Mouse (Mus musculus) small intestine, adult 2 months (tissue): ENCODE data around the gene Ppfibp1. TPM values are rescaled to one million over a fixed set of nuclear protein-coding genes. Genes with fewer than 3 reads are reported as not detected.

Experiments
- H3K27ac ChIP-seq: fragments of 200-500 bp; 2 replicates; pipeline ENCODE4 v1.5.1; 2012; ENCODE audit warnings: low read depth, low read length, control low read depth, inconsistent platforms; ENCODE audit not compliant: insufficient read depth
- H3K27me3 ChIP-seq: fragments of 200-500 bp; 2 replicates; pipeline ENCODE4 v1.6.1; 2012; ENCODE audit warnings: mild to moderate bottlenecking, moderate library complexity, low read length, inconsistent platforms; ENCODE audit not compliant: control insufficient read depth, insufficient read depth
- H3K36me3 ChIP-seq: fragments of 200-500 bp; 2 replicates; pipeline ENCODE4 v1.6.1; 2012; ENCODE audit warnings: mild to moderate bottlenecking, low read length, control low read depth, inconsistent platforms; ENCODE audit not compliant: control insufficient read depth, insufficient read depth
- H3K4me1 ChIP-seq: fragments of 200-500 bp; 2 replicates; pipeline ENCODE4 v1.6.1; 2012; ENCODE audit warnings: low read length, inconsistent platforms, mixed read lengths; ENCODE audit not compliant: control insufficient read depth, insufficient read depth, insufficient read length
- H3K4me3 ChIP-seq: fragments of 200-500 bp; 2 replicates; pipeline ENCODE4 v1.5.1; 2012; ENCODE audit warnings: low read depth, mild to moderate bottlenecking, control low read depth, inconsistent platforms, low read length, moderate library complexity
- CTCF ChIP-seq: fragments of 200-500 bp; IDR thresholded peaks from 2 replicates; pipeline ENCODE4 v1.5.1; 2012; ENCODE audit warnings: low read depth, mild to moderate bottlenecking, control low read depth, inconsistent platforms, low read length, moderate library complexity, mixed read lengths; ENCODE audit not compliant: insufficient replicate concordance, insufficient read length; ENCODE audit errors: extremely low read depth
- POLR2A ChIP-seq: fragments of 200-500 bp; IDR thresholded peaks from 2 replicates; pipeline ENCODE4 v1.6.1; 2012; ENCODE audit warnings: low read depth, mild to moderate bottlenecking, control low read depth, inconsistent platforms, low read length, moderate library complexity
- WGBS: fragments of 180-500 bp; shearing (Covaris S2); methylation state at CpG from one replicate; pipeline ENCODE4 v1.1.7; 2018; 5-methylcytosine and 5-hydroxymethylcytosine counted together
- polyA plus RNA-seq: library from polyadenylated mRNA; depleted of rRNA; stranded (reverse); fragments of >200 nt; gene quantifications from 2 replicates; pipeline ENCODE4 v1.2.3, GENCODE M21; 2012; rRNA removed

Gene Ppfibp1
- polyA plus RNA-seq: 1.6 and 3.3 TPM in 2 replicates

- H3K4me1 ChIP-seq: no peaks in the 10 kb centered on the region; the same call in 1 of the 2 replicates
- peak within 1 kb of the TSS; percentile 72 for H3K4me3 ChIP-seq
- H3K36me3 ChIP-seq: no peaks in the 10 kb centered on the region
- H3K27ac ChIP-seq: peak within 1 kb of the TSS; percentile 60
- no peaks in the 10 kb centered on the region for H3K27me3 ChIP-seq
- TF ChIP-seq POLR2A: peak; percentile 52
- no peak for TF ChIP-seq CTCF
- WGBS: under 1% methylated on average over 79 of the region's 80 CpGs
Observed at GRCm38 (mm10) chr6:146887958-146888659, at the start of gene Ppfibp1. Gene Ppfibp1 (plus strand): TSS chr6:146888487.

- no peak for TF ChIP-seq CTCF
- TF ChIP-seq POLR2A: no peak
Observed at GRCm38 (mm10) chr6:146838863-146839262, 49.4 kb upstream of the Ppfibp1 start.

GRCm38 (mm10) chr6:146844867-146845266 lies 43.4 kb upstream of the Ppfibp1 start:
- H3K4me1 ChIP-seq: no peaks in the 10 kb centered on the region
- TF ChIP-seq POLR2A: no peak
- TF ChIP-seq CTCF: no peak
- no peaks in the 10 kb centered on the region for H3K36me3 ChIP-seq
- no peaks in the 10 kb centered on the region for H3K27me3 ChIP-seq
- WGBS: 90% methylated on average over 6 of the region's 6 CpGs
- no peak overlapping the region for H3K27ac ChIP-seq
- H3K4me3 ChIP-seq: no peak overlapping the region

More at GRCm38 (mm10) chr6:146838863-146839262, 49.4 kb upstream of the Ppfibp1 start:
- no peaks in the 10 kb centered on the region for H3K27me3 ChIP-seq
- no peaks in the 10 kb centered on the region; the same call in 1 of the 2 replicates for H3K4me1 ChIP-seq
- WGBS: 90% methylated on average over 4 of the region's 4 CpGs
- H3K4me3 ChIP-seq: no peak overlapping the region
- H3K36me3 ChIP-seq: no peaks in the 10 kb centered on the region
- no peak overlapping the region for H3K27ac ChIP-seq

GRCm38 (mm10) chr6:146845347-146845746 lies 42.9 kb upstream of the Ppfibp1 start:
- no peak overlapping the region for H3K4me3 ChIP-seq
- H3K36me3 ChIP-seq: no peaks in the 10 kb centered on the region
- 91% methylated on average over 5 of the region's 5 CpGs for WGBS
- TF ChIP-seq CTCF: no peak
- no peak for TF ChIP-seq POLR2A
- H3K27me3 ChIP-seq: no peaks in the 10 kb centered on the region
- H3K4me1 ChIP-seq: no peaks in the 10 kb centered on the region
- no peak overlapping the region for H3K27ac ChIP-seq

- 40% methylated on average over 15 of the region's 15 CpGs for WGBS
- H3K4me1 ChIP-seq: no peaks in the 10 kb centered on the region
Observed at GRCm38 (mm10) chr6:146845961-146846750, 42.1 kb upstream of the Ppfibp1 start.

GRCm38 (mm10) chr6:146847402-146847801 lies 40.9 kb upstream of the Ppfibp1 start:
- Histone ChIP-seq H3K36me3 (no peaks in the 10 kb centered on the region), H3K27ac (no peak overlapping the region), H3K4me3 (no peak overlapping the region), H3K4me1 (no peaks in the 10 kb centered on the region), H3K27me3 (no peaks in the 10 kb centered on the region)
- 84% methylated on average over 3 of the region's 3 CpGs for WGBS
- TF ChIP-seq CTCF: no peak
- no peak for TF ChIP-seq POLR2A

More at GRCm38 (mm10) chr6:146845961-146846750, 42.1 kb upstream of the Ppfibp1 start:
- TF ChIP-seq POLR2A (no peak), CTCF (no peak)
- H3K36me3 ChIP-seq: no peaks in the 10 kb centered on the region
- no peaks in the 10 kb centered on the region for H3K27me3 ChIP-seq
- H3K27ac ChIP-seq: no peak overlapping the region
- H3K4me3 ChIP-seq: no peak overlapping the region

DNA sequence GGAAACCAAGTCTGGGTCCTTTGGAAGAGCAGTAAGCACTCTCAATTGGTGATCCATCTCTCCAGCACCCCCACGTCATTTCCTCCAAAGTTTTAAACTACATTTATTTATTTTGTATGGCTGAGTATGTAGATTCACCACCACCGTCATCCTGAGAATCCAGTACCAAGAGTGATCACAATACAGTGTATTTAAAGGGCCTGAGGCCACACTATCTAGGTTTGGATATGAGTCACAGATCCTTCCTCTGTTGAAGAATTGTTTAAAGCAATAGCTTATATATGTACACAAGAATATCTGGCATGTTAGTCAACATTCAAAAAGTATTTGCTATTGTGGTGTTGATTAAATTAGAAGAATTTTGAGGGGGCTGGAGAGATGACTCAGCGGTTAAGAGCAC lies 40.0 kb upstream of the Ppfibp1 start:
- Histone ChIP-seq H3K36me3 (no peaks in the 10 kb centered on the region), H3K27ac (no peak overlapping the region), H3K27me3 (no peaks in the 10 kb centered on the region), H3K4me3 (no peak overlapping the region), H3K4me1 (no peaks in the 10 kb centered on the region)
- 88% methylated on average over 3 of the region's 3 CpGs for WGBS
- TF ChIP-seq POLR2A: no peak
- TF ChIP-seq CTCF: no peak
